Mouse (Mus musculus) T-cell, adult 66 days (primary cell): ENCODE results near the gene Pcdh11x. TPM values are rescaled to one million over a fixed set of nuclear protein-coding genes. Genes with fewer than 3 reads are reported as not detected.

Experiments
- total RNA-seq, 2 experiments: library from RNA; stranded (reverse); gene quantifications; 3 replicates in 1 of 2; 4 replicates in 1 of 2; pipeline ENCODE4 v1.2.4; 2023

Pcdh11x gene
- not detected for total RNA-seq

DNA sequence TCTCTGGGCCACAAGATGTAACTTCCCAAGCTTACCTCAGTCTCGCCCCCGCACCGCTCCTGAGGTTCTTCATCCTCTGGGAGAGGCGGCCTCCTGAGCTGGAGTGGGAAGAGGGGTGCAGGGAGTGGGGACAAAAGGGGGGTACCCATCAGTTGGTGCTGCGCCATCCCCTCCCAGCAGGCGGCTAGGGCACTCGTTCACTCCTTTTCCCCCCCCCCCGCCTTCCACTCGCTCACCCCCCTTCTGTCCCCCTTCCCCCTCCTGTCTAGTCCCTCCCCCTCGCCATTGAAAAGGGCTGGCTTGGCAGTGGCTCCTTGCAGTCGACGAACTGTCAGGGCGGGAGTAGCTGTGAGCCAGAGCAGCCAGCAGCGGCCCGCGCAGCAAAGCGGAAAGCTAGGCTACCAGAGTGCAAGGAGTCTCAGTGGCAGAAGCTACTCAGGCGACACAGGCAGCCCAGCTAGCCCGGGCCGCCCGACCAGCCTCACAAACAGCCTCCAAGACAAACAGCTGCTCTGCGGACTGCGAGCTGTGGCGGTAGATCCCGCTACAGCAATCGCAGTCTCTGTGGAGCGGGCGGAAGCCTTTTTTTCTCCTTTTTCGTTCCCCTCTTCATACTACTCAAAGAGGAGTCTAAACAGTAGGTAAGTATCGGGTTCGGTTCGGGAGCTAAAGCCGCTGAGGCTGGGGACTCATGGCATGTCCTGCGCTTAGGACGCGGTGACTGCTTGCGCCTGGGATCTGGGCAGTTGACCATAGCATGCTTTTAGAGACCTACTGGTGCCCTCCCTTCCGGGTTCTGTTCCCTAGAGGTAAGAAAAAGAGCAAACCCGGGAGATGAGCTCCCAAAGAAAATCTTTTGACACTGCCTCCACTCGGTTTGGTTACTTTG is at the start of gene Pcdh11x:
Pcdh11x (plus strand) TSS at position 249 of the 889 bp plus-strand sequence.

DNA sequence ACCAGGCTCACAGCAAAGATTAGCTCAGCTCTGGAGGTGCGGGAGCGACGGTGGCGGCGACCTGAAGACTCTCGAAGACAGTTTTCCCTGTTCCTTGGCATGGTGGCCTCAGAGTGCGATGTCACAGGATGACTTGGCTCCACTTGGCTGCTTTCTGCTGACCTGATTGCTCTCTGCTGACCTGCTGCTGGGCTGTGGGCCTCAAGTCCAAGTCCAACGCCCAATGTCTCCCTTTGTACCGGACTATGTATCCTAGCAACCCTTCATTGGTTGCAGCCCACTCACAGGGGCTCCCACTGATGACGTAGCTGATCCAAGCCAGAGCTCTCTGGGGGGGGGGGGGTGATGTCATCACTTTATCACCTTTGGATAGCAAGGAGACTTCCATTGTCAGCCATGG is 22.9 kb downstream of the Pcdh11x start, which contains the start of gene H2afb3:
H2afb3 (minus strand) TSS at position 101 of the 400 bp plus-strand sequence.

Other genes starting within 250 kb of the Pcdh11x start
- not detected for gene H2afb3, start 22.8 kb downstream of the Pcdh11x start, total RNA-seq